In genomic region chr14:33361546-33361945, GRCm38 (mm10) we compare ENCODE assay signal across 18 mouse cellular contexts.
DNase-seq lines count a peak whose midpoint lies in the region; ATAC-seq and TF ChIP-seq lines count a peak whose summit lies in the region.
"Had no signal": no experiment of that assay in that cellular context is flagged by ENCODE, and none has a peak within 500 bp of the region (broad histone marks: within the 10 kb centered on the region; RNA-seq: fewer than 3 reads in every experiment).

No protein-coding gene starts in this region.

- peak; percentile 37 for DNase-seq in hindbrain, embryonic 10.5 days (ENCODE audit: low spot score)
- DNase-seq in stomach, postnatal 0 days (ENCODE audit: low spot score) = no peak
- DNase-seq in embryonic facial prominence, embryonic 11.5 days (ENCODE audit: low spot score) = peak; percentile 17
- DNase-seq in thymus, postnatal 36 days = no peak
- DNase-seq: B cell, adult 2 months; cerebellum, postnatal 10 days; gastrocnemius, adult 2 months; heart, postnatal 4 days; kidney, adult 8-10 months; kidney, postnatal 4 days; lung, adult 2 months; right cerebral cortex, adult 18-20 months; thymus, adult 18-20 months had no signal

- H3K9ac ChIP-seq in hindbrain, embryonic 12.5 days = no peak overlapping the region
- H3K9ac ChIP-seq in stomach, embryonic 15.5 days = no peak overlapping the region
- H3K9ac ChIP-seq in stomach, postnatal 0 days (ENCODE audit: low read length) = no peak overlapping the region
- H3K9ac ChIP-seq in embryonic facial prominence, embryonic 11.5 days (replicated peaks; ENCODE audit: low read length) = no peak overlapping the region
- H3K9ac ChIP-seq in kidney, embryonic 14.5 days (ENCODE audit: low read depth, low read length) = no peak overlapping the region
- H3K9ac ChIP-seq: forebrain, embryonic 12.5 days; neural tube, embryonic 13.5 days had no signal

- H3K27me3 ChIP-seq in hindbrain, embryonic 10.5 days (ENCODE audit: insufficient read depth, poor library complexity, severe bottlenecking) = peaks cover 8% of the 10 kb centered on the region; the same call in 1 of the 2 replicates
- H3K27me3 ChIP-seq in hindbrain, embryonic 12.5 days = no peaks in the 10 kb centered on the region
- no peaks in the 10 kb centered on the region for H3K27me3 ChIP-seq in stomach, embryonic 15.5 days (replicated peaks)
- no peaks in the 10 kb centered on the region for H3K27me3 ChIP-seq in stomach, postnatal 0 days (ENCODE audit: control insufficient read depth, insufficient read depth, low read length)
- no peaks in the 10 kb centered on the region for H3K27me3 ChIP-seq in embryonic facial prominence, embryonic 11.5 days (ENCODE audit: control insufficient read depth, insufficient read depth, low read length)
- no peaks in the 10 kb centered on the region for H3K27me3 ChIP-seq in kidney, embryonic 14.5 days (ENCODE audit: control insufficient read depth, insufficient read depth, low read length)
- H3K27me3 ChIP-seq: neural tube, embryonic 13.5 days had no signal

- no peak for TF ChIP-seq CTCF in stomach, postnatal 0 days (IDR thresholded peaks at IDR 0.05; ENCODE audit: low read depth)

- TF ChIP-seq EP300 in stomach, postnatal 0 days (optimal IDR thresholded peaks at IDR 0.05) = no peak

- no peak overlapping the region; the same call in 1 of the 2 replicates for H3K27ac ChIP-seq in hindbrain, embryonic 10.5 days
- H3K27ac ChIP-seq in hindbrain, embryonic 12.5 days = no peak overlapping the region
- no peak overlapping the region for H3K27ac ChIP-seq in stomach, embryonic 15.5 days
- H3K27ac ChIP-seq in stomach, postnatal 0 days (replicated peaks) = no peak overlapping the region
- no peak overlapping the region for H3K27ac ChIP-seq in embryonic facial prominence, embryonic 11.5 days (replicated peaks; ENCODE audit: low read depth, low read length)
- no peak overlapping the region for H3K27ac ChIP-seq in kidney, embryonic 14.5 days (ENCODE audit: low read depth, low read length)
- H3K27ac ChIP-seq: forebrain, embryonic 12.5 days; gastrocnemius, adult 2 months; neural tube, embryonic 13.5 days had no signal

- no peaks in the 10 kb centered on the region for H3K9me3 ChIP-seq in hindbrain, embryonic 10.5 days
- no peaks in the 10 kb centered on the region for H3K9me3 ChIP-seq in hindbrain, embryonic 12.5 days (replicated peaks)
- no peaks in the 10 kb centered on the region for H3K9me3 ChIP-seq in stomach, embryonic 15.5 days
- no peaks in the 10 kb centered on the region for H3K9me3 ChIP-seq in stomach, postnatal 0 days (ENCODE audit: control insufficient read depth, low read length)
- H3K9me3 ChIP-seq in embryonic facial prominence, embryonic 11.5 days (replicated peaks; ENCODE audit: control insufficient read depth, low read length) = no peaks in the 10 kb centered on the region
- H3K9me3 ChIP-seq in kidney, embryonic 14.5 days (ENCODE audit: control insufficient read depth, low read length) = no peaks in the 10 kb centered on the region
- H3K9me3 ChIP-seq: forebrain, embryonic 12.5 days; neural tube, embryonic 13.5 days had no signal

- no peak overlapping the region for H3K4me2 ChIP-seq in hindbrain, embryonic 12.5 days (replicated peaks)
- H3K4me2 ChIP-seq in stomach, embryonic 15.5 days = peak overlapping the region; percentile 29; the same call in 1 of the 2 replicates
- H3K4me2 ChIP-seq in stomach, postnatal 0 days (replicated peaks; ENCODE audit: low read depth) = no peak overlapping the region
- no peak overlapping the region for H3K4me2 ChIP-seq in embryonic facial prominence, embryonic 11.5 days (ENCODE audit: low read depth, low read length)
- H3K4me2 ChIP-seq in kidney, embryonic 14.5 days (replicated peaks; ENCODE audit: low read depth, low read length) = no peak overlapping the region
- H3K4me2 ChIP-seq: forebrain, embryonic 12.5 days; neural tube, embryonic 13.5 days had no signal

- 57% methylated on average over 4 of the region's 4 CpGs for WGBS in hindbrain, embryonic 10.5 days
- 64% methylated on average over 3 of the region's 4 CpGs for WGBS in hindbrain, embryonic 12.5 days
- WGBS in stomach, embryonic 15.5 days = 52% methylated on average over 4 of the region's 4 CpGs
- WGBS in stomach, postnatal 0 days = 47% methylated on average over 3 of the region's 4 CpGs
- WGBS in embryonic facial prominence, embryonic 11.5 days = 51% methylated on average over 4 of the region's 4 CpGs
- 51% methylated on average over 4 of the region's 4 CpGs for WGBS in kidney, embryonic 14.5 days

- no peaks in the 10 kb centered on the region for H3K36me3 ChIP-seq in hindbrain, embryonic 10.5 days
- no peaks in the 10 kb centered on the region for H3K36me3 ChIP-seq in hindbrain, embryonic 12.5 days
- H3K36me3 ChIP-seq in stomach, embryonic 15.5 days = no peaks in the 10 kb centered on the region
- no peaks in the 10 kb centered on the region for H3K36me3 ChIP-seq in stomach, postnatal 0 days (ENCODE audit: control insufficient read depth, insufficient read depth, low read length)
- H3K36me3 ChIP-seq in embryonic facial prominence, embryonic 11.5 days (replicated peaks; ENCODE audit: control insufficient read depth, insufficient read depth, low read depth, low read length) = no peaks in the 10 kb centered on the region
- H3K36me3 ChIP-seq in kidney, embryonic 14.5 days (ENCODE audit: control insufficient read depth, insufficient read depth, low read length) = no peaks in the 10 kb centered on the region
- H3K36me3 ChIP-seq: forebrain, embryonic 12.5 days; neural tube, embryonic 13.5 days had no signal

- H3K4me1 ChIP-seq in hindbrain, embryonic 10.5 days (replicated peaks) = peaks cover 41% of the 10 kb centered on the region
- H3K4me1 ChIP-seq in hindbrain, embryonic 12.5 days = peaks cover 21% of the 10 kb centered on the region
- H3K4me1 ChIP-seq in stomach, embryonic 15.5 days = peaks cover 11% of the 10 kb centered on the region; the same call in 1 of the 2 replicates
- H3K4me1 ChIP-seq in stomach, postnatal 0 days (replicated peaks; ENCODE audit: control insufficient read depth, insufficient read depth) = no peaks in the 10 kb centered on the region
- peaks cover 5% of the 10 kb centered on the region; the same call in 1 of the 2 replicates for H3K4me1 ChIP-seq in embryonic facial prominence, embryonic 11.5 days (ENCODE audit: control insufficient read depth, insufficient read depth, low read length)
- H3K4me1 ChIP-seq in kidney, embryonic 14.5 days (ENCODE audit: control insufficient read depth, insufficient read depth, low read length) = peaks cover 15% of the 10 kb centered on the region; the same call in 1 of the 2 replicates

- no peak for ATAC-seq in hindbrain, embryonic 12.5 days (ENCODE audit: low FRiP score)
- ATAC-seq in stomach, embryonic 15.5 days (ENCODE audit: insufficient read depth, low FRiP score, low read depth) = no peak
- ATAC-seq in stomach, postnatal 0 days (ENCODE audit: low FRiP score, low TSS enrichment) = no peak; the same call in 1 of the 2 replicates
- no peak for ATAC-seq in embryonic facial prominence, embryonic 11.5 days (replicated peaks; ENCODE audit: insufficient number of reproducible peaks, low FRiP score, low TSS enrichment, low read depth)
- ATAC-seq in kidney, embryonic 14.5 days (ENCODE audit: low FRiP score, low TSS enrichment) = no peak

- no peak overlapping the region for H3K4me3 ChIP-seq in hindbrain, embryonic 10.5 days
- no peak overlapping the region for H3K4me3 ChIP-seq in hindbrain, embryonic 12.5 days
- H3K4me3 ChIP-seq in stomach, embryonic 15.5 days (replicated peaks) = no peak overlapping the region
- no peak overlapping the region for H3K4me3 ChIP-seq in stomach, postnatal 0 days (ENCODE audit: low read depth, low read length)
- H3K4me3 ChIP-seq in embryonic facial prominence, embryonic 11.5 days (ENCODE audit: low read depth, low read length) = no peak overlapping the region
- H3K4me3 ChIP-seq in kidney, embryonic 14.5 days (ENCODE audit: low read length) = no peak overlapping the region
- H3K4me3 ChIP-seq: forebrain, embryonic 12.5 days; gastrocnemius, adult 2 months; neural tube, embryonic 13.5 days had no signal

Comparison
In these comparisons a context has a peak if more than half of its experiments do, and no peak if none do; other contexts are left out.
1. DNase-seq: peak in hindbrain, embryonic 10.5 days (single experiment) and embryonic facial prominence, embryonic 11.5 days (single experiment); none in stomach, postnatal 0 days (single experiment) and thymus, postnatal 36 days (0 of 2).